Mouse (Mus musculus) intestine, postnatal 0 days (tissue): Measurements from ENCODE around the gene Sae1. TPM values are rescaled to one million over a fixed set of nuclear protein-coding genes. Genes with fewer than 3 reads are reported as not detected.
A peak's percentile ranks its signal among the peaks of the same experiment; 100 is the strongest.

Experiments used
- ATAC-seq: fragments of 200-750 bp; cut with Nextera tagmentation; 2 replicates; pipeline ENCODE4 v1.8.0; 2017; ENCODE audit warnings: mild to moderate bottlenecking, moderate TSS enrichment, moderate library complexity
- H3K27ac ChIP-seq: fragments of 300-500 bp; sonication (generic); 2 replicates; pipeline ENCODE4 v1.5.1; 2014; ENCODE audit warnings: mild to moderate bottlenecking, low read depth, low read length, moderate library complexity
- H3K27me3 ChIP-seq: fragments of 300-500 bp; sonication (generic); replicated peaks from 2 replicates; pipeline ENCODE4 v1.6.1; 2014; ENCODE audit warnings: low read length, mixed read lengths; ENCODE audit not compliant: control insufficient read depth, insufficient read depth
- H3K36me3 ChIP-seq: fragments of 300-500 bp; sonication (generic); 2 replicates; pipeline ENCODE4 v1.6.1; 2014; ENCODE audit warnings: mild to moderate bottlenecking, moderate library complexity; ENCODE audit not compliant: control insufficient read depth, insufficient read depth
- H3K4me1 ChIP-seq: fragments of 300-500 bp; sonication (generic); replicated peaks from 2 replicates; pipeline ENCODE4 v1.6.1; 2014; ENCODE audit warnings: antibody characterized with exemption, low read length, mixed read lengths; ENCODE audit not compliant: control insufficient read depth, insufficient read depth
- H3K4me2 ChIP-seq: fragments of 300-500 bp; sonication (generic); replicated peaks from 2 replicates; pipeline ENCODE4 v1.6.1; 2014; ENCODE audit warnings: low read depth, mild to moderate bottlenecking, moderate library complexity
- H3K4me3 ChIP-seq: fragments of 300-500 bp; sonication (generic); 2 replicates; pipeline ENCODE4 v1.5.1; 2014; ENCODE audit warnings: low read depth, low read length
- H3K9ac ChIP-seq: fragments of 300-500 bp; sonication (generic); 2 replicates; pipeline ENCODE4 v1.6.1; 2014; ENCODE audit warnings: mild to moderate bottlenecking, low read depth, low read length
- H3K9me3 ChIP-seq: fragments of 300-500 bp; sonication (generic); 2 replicates; pipeline ENCODE4 v1.6.1; 2016; ENCODE audit warnings: mixed run types; ENCODE audit not compliant: control insufficient read depth
- CTCF ChIP-seq: sonication (generic); IDR thresholded peaks from 2 replicates; pipeline ENCODE4 v1.5.1; 2016; ENCODE audit warnings: low read depth, mild to moderate bottlenecking, control low read depth, antibody characterized with exemption, moderate library complexity
- WGBS: fragments of 180-500 bp; shearing (Covaris S2); extraction: QIAGEN DNeasy Blood & Tissue Kit; methylation state at CpG from one replicate; pipeline ENCODE4 v1.1.7; 2014; 5-methylcytosine and 5-hydroxymethylcytosine counted together
- polyA plus RNA-seq: library from polyadenylated mRNA; unstranded; fragments of >200 nt; fragmentation: Nextera tagmentation; extraction: Ambion mirVana; gene quantifications from 2 replicates; pipeline ENCODE4 v1.2.1, GENCODE M21; 2015

Sae1 gene
- polyA plus RNA-seq, 1 experiment from 2014 or later, result 91.5 TPM

DNA sequence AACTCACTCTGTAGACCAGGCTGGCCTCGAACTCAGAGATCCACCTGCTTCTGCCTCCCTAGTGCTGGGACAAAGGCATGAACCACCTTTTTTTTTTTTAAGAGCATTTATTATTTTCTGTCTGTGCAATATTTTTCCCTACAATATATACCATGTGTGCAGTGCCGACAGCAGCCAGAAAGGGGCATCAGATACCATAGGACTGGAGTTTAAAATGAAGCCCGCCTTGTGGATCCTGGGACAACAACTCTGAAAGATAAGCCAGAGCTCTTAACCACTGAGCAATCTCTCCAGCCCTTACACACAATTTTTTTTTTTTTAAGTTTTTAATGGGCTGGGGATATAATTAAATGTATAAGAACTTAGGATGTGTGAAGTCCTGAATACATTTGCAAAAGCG lies 93.3 kb downstream of the Sae1 start:
- TF ChIP-seq CTCF, result no peak
- 22% methylated on average over 4 of the region's 4 CpGs for WGBS
- Histone ChIP-seq H3K36me3 (no peaks in the 10 kb centered on the region), H3K27ac (no peak overlapping the region), H3K4me2 (peak overlapping the region; percentile 87), H3K4me3 (no peak overlapping the region; the same call in 1 of the 2 replicates), H3K9ac (no peak overlapping the region), H3K4me1 (no peaks in the 10 kb centered on the region), H3K27me3 (no peaks in the 10 kb centered on the region), H3K9me3 (no peaks in the 10 kb centered on the region)
- ATAC-seq, result peak; percentile 61

GRCm38 (mm10) chr7:16287791-16288190 lies 99.8 kb downstream of the Sae1 start:
- 76% methylated on average over 1 of the region's 1 CpGs for WGBS
- no peaks in the 10 kb centered on the region for H3K27me3 ChIP-seq

GRCm38 (mm10) chr7:16287016-16287415 lies 100.6 kb downstream of the Sae1 start:
- Histone ChIP-seq H3K9me3 (no peaks in the 10 kb centered on the region), H3K36me3 (peaks cover 24% of the 10 kb centered on the region), H3K4me2 (peak overlapping the region; percentile 67), H3K27ac (peak overlapping the region; percentile 99; the same call in 1 of the 2 replicates), H3K27me3 (no peaks in the 10 kb centered on the region), H3K4me1 (no peaks in the 10 kb centered on the region), H3K4me3 (peak overlapping the region; percentile 68), H3K9ac (peak overlapping the region; percentile 85)
- TF ChIP-seq CTCF, result no peak
- no peak for ATAC-seq
- WGBS, result 71% methylated on average over 2 of the region's 2 CpGs

More at GRCm38 (mm10) chr7:16287791-16288190, 99.8 kb downstream of the Sae1 start:
- no peak overlapping the region for H3K4me3 ChIP-seq
- H3K27ac ChIP-seq, result no peak overlapping the region
- no peaks in the 10 kb centered on the region for H3K9me3 ChIP-seq
- H3K4me1 ChIP-seq, result no peaks in the 10 kb centered on the region
- peaks cover 17% of the 10 kb centered on the region for H3K36me3 ChIP-seq
- no peak for TF ChIP-seq CTCF
- ATAC-seq, result no peak
- H3K4me2 ChIP-seq, result no peak overlapping the region
- H3K9ac ChIP-seq, result no peak overlapping the region

DNA sequence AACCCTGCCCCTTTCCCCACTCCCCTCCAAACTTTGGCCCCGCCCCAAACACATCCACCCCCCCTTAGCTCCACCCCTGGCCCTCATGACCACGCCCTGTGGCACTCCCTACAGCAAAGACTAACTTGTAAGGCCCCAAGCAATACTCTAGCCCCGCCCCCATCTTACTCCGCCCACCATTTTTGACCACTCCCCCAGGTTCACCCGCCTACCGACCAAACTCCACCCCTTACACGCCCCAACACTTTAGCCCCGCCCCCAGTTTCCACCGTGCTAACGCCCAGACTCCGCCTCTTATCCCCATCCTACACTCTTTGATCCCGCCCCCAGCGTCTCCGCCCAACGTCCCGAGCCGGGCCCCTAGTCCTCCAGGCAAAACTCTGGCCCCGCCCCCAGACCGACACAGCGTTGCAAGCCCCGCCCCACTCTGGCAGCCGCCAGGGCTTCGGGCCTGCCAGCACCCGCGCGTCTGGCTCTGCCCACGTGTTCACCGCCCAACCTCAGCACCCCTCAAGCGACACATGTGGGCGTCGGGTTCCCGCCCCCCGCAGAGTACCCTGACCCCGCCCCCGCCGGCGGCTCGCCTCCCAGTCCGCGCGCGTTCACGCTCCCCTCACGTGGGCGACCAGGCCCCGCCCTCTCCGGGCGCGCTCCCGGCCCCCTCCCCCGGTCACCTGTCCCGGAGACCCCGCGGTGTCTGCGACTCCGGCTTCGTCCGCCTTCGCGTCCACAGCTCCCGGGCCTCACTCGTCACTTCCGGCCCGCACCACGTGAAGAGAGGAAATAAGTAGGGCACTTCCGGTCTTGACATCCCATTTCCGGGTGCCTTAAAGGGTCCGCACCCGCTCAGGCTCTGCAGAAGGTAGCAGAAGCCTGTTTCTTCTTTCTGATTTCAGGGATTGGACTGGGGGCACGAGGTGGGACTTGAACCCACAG lies 101.3 kb downstream of the Sae1 start, which contains the start of gene Ccdc9:
Ccdc9 (minus strand) TSS at position 770 of the 936 bp plus-strand sequence.
- under 1% methylated on average over 69 of the region's 70 CpGs for WGBS
- Histone ChIP-seq H3K9ac (peak within 1 kb of the TSS; percentile 85), H3K9me3 (no peaks in the 10 kb centered on the region), H3K4me3 (peak within 1 kb of the TSS; percentile 68), H3K4me1 (no peaks in the 10 kb centered on the region), H3K4me2 (peak within 1 kb of the TSS; percentile 67), H3K36me3 (peaks cover 32% of the 10 kb centered on the region), H3K27ac (peak within 1 kb of the TSS; percentile 99), H3K27me3 (no peaks in the 10 kb centered on the region)
- no peak for TF ChIP-seq CTCF
- peak; percentile 91 for ATAC-seq

GRCm38 (mm10) chr7:16285450-16286025 lies 102.1 kb downstream of the Sae1 start:
- ATAC-seq, result peak; percentile 53
- Histone ChIP-seq H3K4me1 (no peaks in the 10 kb centered on the region), H3K9ac (peak overlapping the region; percentile 50), H3K4me3 (peak overlapping the region; percentile 48), H3K27ac (peak overlapping the region; percentile 73), H3K36me3 (peaks cover 39% of the 10 kb centered on the region), H3K27me3 (no peaks in the 10 kb centered on the region), H3K9me3 (no peaks in the 10 kb centered on the region), H3K4me2 (peak overlapping the region; percentile 67)
- TF ChIP-seq CTCF, result no peak
- whole genome bisulfite sequencing, result 1% methylated on average over 14 of the region's 14 CpGs

GRCm38 (mm10) chr7:16284904-16285303 lies 102.7 kb downstream of the Sae1 start:
- no peak for TF ChIP-seq CTCF
- H3K4me3 ChIP-seq, result peak overlapping the region; percentile 48
- H3K36me3 ChIP-seq, result peaks cover 46% of the 10 kb centered on the region
- H3K4me1 ChIP-seq, result no peaks in the 10 kb centered on the region
- WGBS, result 47% methylated on average over 9 of the region's 9 CpGs
- no peaks in the 10 kb centered on the region for H3K9me3 ChIP-seq
- no peak for ATAC-seq
- H3K9ac ChIP-seq, result no peak overlapping the region
- no peak overlapping the region; the same call in 1 of the 2 replicates for H3K27ac ChIP-seq
- H3K4me2 ChIP-seq, result peak overlapping the region; percentile 67
- no peaks in the 10 kb centered on the region for H3K27me3 ChIP-seq
